Mouse (Mus musculus) adrenal gland, adult 18-20 months (tissue): Measurements from ENCODE around the gene Bhlhe41. TPM values are rescaled to one million over a fixed set of nuclear protein-coding genes. Genes with fewer than 3 reads are reported as not detected.

Experiments
- DNase-seq, 2 experiments: peaks; one replicate each; pipeline ENCODE4 v3.0.0; 2021 to 2022; ENCODE audit warnings: low spot score in 2 of 2
- long read RNA-seq, 2 experiments: library from polyadenylated mRNA; stranded (forward); transcript quantifications; one replicate each; pipeline ENCODE4 v2.0.0; 2021
- total RNA-seq, 2 experiments: library from RNA; stranded (reverse); gene quantifications; 1 replicate in 1 of 2; 2 replicates in 1 of 2; pipeline ENCODE4 v1.2.3; 2021

Bhlhe41 gene
- total RNA-seq, result 10 to 100 TPM; 14.9 to 19.6 TPM
- long read RNA-seq, experiment 1, full-length matches to known transcripts, result 2 of 2 reads
- long read RNA-seq, experiment 1, partial matches to known transcripts, result 0 of 2 reads
- long read RNA-seq, experiment 1, other reads (novel, unspliced or antisense), result 0 of 2 reads
- long read RNA-seq, experiment 2, full-length matches to known transcripts, result 1 of 2 reads
- long read RNA-seq, experiment 2, partial matches to known transcripts, result 0 of 2 reads
- long read RNA-seq, experiment 2, other reads (novel, unspliced or antisense), result 1 of 2 reads

GRCm38 (mm10) chr6:145865289-145865885 lies at the start of gene Bhlhe41:
Bhlhe41 (minus strand) TSS chr6:145865558.
- DNase-seq, result peak; percentile 81 to 82

GRCm38 (mm10) chr6:145912232-145912631 lies 46.9 kb upstream of the Bhlhe41 start:
- DNase-seq, result no peak

GRCm38 (mm10) chr6:145910469-145911426 lies 45.4 kb upstream of the Bhlhe41 start:
- no peak for DNase-seq

GRCm38 (mm10) chr6:145909943-145910342 lies 44.6 kb upstream of the Bhlhe41 start:
- no peak for DNase-seq

- DNase-seq, result peak; percentile 39 to 49
Measured at GRCm38 (mm10) chr6:145906096-145906890, 40.9 kb upstream of the Bhlhe41 start.

GRCm38 (mm10) chr6:145904616-145905015 lies 39.3 kb upstream of the Bhlhe41 start:
- no peak for DNase-seq

- no peak for DNase-seq
Measured at GRCm38 (mm10) chr6:145904169-145904568, 38.8 kb upstream of the Bhlhe41 start.

GRCm38 (mm10) chr6:145894669-145895342 lies 29.4 kb upstream of the Bhlhe41 start:
- no peak for DNase-seq

- DNase-seq, result no peak
Measured at GRCm38 (mm10) chr6:145893366-145894021, 28.1 kb upstream of the Bhlhe41 start.

GRCm38 (mm10) chr6:145892381-145893265 lies 27.3 kb upstream of the Bhlhe41 start:
- no peak for DNase-seq

GRCm38 (mm10) chr6:145891951-145892350 lies 26.6 kb upstream of the Bhlhe41 start:
- no peak for DNase-seq

GRCm38 (mm10) chr6:145887719-145888118 lies 22.4 kb upstream of the Bhlhe41 start:
- DNase-seq, result no peak

GRCm38 (mm10) chr6:145886277-145886676 lies 20.9 kb upstream of the Bhlhe41 start:
- no peak for DNase-seq

GRCm38 (mm10) chr6:145885069-145885468 lies 19.7 kb upstream of the Bhlhe41 start:
- DNase-seq, result no peak

GRCm38 (mm10) chr6:145883668-145884067 lies 18.3 kb upstream of the Bhlhe41 start:
- no peak for DNase-seq

- DNase-seq, result no peak
Measured at GRCm38 (mm10) chr6:145883010-145883409, 17.7 kb upstream of the Bhlhe41 start.

- no peak for DNase-seq
Measured at GRCm38 (mm10) chr6:145880609-145881008, 15.3 kb upstream of the Bhlhe41 start.

GRCm38 (mm10) chr6:145876986-145877735 lies 11.8 kb upstream of the Bhlhe41 start:
- no peak for DNase-seq
